Mouse (Mus musculus): ENCODE results near the gene Ilkap. TPM values are rescaled to one million over a fixed set of nuclear protein-coding genes. Genes with fewer than 3 reads are reported as not detected.
A peak's percentile ranks its signal among the peaks of the same experiment; 100 is the strongest.

Ilkap gene
- 45.7 and 47.1 TPM in 2 replicates for polyA plus RNA-seq (2012; rRNA removed)

- DNase-seq (ENCODE audit: low read depth): no peak
These were observed at the start of gene Ilkap for GRCm38 (mm10) chr1:91398260-91399062. Gene Ilkap, minus strand, starts transcription at chr1:91398815.

DNA sequence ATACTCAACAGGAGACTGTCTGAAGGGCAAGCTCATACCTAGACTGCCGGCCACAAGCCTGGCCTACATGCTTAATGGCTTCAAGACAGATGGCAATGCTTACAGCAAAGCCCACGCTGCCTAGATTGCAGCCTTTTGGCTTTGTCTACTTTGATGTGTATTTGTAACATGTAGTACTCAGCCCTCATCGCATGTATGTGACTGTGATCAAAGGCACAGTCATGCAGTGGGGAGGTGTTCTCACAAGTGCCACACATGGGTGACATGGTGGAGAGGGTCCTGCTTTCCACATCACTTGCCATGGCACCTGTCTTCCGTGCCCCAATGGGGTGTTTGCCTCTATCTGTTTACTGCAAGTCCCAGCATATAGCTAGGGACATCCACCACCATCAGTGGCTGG lies 47.9 kb upstream of the Ilkap start:
- DNase-seq (ENCODE audit: low read depth): no peak

- DNase-seq (ENCODE audit: low read depth): peak; percentile 88
These were observed 47.4 kb upstream of the Ilkap start for GRCm38 (mm10) chr1:91446060-91446459.

DNA sequence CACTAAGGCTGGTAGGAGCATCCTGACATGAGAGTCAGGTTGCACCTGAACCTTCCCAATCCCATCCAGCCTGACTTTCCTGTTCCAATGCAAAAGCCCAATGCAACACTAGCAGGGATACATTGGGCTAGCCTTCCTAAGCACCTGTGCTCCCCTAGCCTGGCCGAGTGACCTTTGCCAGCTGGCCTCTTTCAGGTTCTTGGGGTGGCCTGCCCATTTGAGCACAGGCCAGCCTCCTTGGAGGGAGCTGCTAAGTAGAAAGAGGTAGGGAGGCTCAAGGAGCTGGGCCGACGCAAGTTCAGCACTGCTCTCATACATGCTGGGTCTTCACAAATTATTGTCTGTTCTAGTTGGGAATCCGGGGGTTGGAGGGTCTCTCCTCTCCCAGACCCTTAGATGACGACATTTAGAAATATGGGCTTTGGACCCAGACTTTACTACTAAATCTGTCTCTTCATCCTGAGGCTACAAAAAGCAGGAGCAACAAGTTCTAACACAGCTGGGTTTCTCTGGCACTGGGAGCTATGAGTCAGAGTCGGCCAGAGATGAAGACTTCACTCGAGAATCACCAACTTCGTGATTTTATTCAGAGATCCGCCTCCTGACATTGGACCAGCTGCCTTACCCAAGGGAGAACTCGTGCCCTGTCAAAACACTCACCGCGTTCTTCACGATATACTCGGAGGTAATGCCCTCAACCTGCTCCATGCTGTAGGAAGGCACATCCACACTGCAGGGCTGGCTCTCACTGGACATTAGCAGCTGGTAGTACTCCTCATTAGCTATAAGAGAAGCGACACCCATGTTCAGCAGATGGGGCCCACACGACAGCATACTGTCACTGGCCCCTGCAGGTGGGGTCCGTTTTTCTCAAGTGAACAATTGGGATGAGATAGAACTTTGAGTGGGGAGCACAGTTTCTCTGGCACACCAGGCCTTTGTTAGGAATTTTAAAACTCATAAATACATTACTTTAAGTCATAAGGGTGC lies 46.5 kb upstream of the Ilkap start:
- no peak for DNase-seq (ENCODE audit: low read depth)

DNA sequence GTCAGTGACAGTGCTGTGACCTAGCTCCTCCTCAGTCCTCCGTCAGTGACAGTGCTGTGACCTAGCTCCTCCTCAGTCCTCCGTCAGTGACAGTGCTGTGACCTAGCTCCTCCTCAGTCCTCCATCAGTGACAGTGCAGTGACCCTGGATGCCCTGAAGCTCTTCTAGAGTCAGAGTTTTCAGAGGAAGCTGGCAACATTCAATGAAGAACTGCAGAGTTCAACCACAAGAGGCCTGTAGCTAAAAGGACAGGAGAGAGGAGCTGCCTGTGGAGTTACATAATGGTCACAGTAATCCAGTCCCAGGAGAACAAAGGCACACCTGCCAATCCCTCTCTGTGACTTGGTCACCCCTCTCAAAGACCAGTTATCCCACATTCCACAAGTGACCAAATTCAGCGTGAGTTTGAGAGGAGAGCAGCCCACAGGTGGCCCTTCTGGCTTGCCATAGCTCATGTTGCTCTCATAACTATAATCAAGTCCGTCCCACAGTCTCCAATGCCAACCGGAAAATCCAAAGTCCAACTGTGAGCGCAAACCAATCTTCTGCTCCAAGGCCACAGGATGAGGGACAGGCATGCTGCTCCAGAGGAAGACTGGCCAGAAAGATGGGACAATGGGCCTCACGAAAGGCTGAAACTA lies 43.9 kb upstream of the Ilkap start:
- DNase-seq (ENCODE audit: low read depth): no peak

- DNase-seq (ENCODE audit: low read depth): no peak
These were observed 43.2 kb upstream of the Ilkap start for GRCm38 (mm10) chr1:91441855-91442254.

DNA sequence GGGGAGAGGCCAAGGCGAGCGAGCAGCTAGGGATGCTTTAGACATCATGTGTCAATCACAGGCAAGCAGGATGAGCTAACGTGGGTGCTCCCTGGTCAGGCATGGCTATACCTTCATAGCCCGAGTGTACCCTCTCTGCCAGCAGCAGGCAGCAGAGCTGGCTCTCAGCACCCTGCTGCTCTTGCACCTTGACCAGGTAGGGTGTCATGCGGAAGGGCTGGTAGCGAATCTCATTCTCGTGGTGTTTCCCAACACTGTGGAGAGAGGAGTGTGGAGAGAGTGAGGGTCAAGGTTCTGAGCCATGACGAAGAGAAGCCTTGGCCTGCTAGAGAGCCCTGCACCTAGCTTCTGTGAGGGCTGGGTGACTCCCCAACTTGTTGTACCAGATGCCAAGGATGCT lies 41.2 kb upstream of the Ilkap start:
- DNase-seq (ENCODE audit: low read depth): no peak

GRCm38 (mm10) chr1:91437573-91437972 lies 39.0 kb upstream of the Ilkap start:
- no peak for DNase-seq (ENCODE audit: low read depth)

GRCm38 (mm10) chr1:91437083-91437400 lies 38.4 kb upstream of the Ilkap start:
- no peak for DNase-seq (ENCODE audit: low read depth)

DNA sequence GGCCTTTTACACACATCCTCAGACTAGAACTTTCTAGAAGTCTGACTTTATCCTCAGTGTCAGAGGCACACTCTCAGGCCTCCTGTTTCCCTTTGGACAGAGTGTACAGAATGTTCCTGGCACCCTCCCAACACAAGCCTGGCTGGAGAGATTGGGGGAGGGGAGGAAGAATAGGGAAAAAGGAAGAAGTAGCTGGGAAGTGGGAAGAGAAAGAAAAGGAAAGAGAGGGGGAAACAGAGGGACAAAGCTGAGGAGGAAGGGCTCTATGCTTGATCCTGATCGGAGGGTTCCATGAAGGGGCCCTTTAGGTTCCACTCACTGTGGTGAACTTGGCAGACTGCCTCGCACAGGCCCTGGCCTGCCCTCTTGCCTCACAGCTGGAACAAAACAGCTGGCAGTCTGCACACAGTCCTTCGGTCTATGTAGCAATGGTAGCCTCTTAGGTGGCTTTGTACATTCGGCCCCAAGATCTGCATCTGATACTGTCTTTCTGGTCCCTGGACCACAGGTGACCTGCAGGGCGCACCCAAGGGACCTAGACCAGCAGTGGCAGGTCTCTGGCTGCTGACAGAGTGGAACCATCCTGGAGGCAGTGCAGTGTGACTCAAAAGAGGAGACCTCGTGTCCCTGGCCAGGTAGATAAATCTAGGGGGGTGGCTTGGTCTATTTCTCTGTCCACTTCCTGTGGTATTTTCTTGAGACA lies 37.9 kb upstream of the Ilkap start:
- no peak for DNase-seq (ENCODE audit: low read depth)

DNA sequence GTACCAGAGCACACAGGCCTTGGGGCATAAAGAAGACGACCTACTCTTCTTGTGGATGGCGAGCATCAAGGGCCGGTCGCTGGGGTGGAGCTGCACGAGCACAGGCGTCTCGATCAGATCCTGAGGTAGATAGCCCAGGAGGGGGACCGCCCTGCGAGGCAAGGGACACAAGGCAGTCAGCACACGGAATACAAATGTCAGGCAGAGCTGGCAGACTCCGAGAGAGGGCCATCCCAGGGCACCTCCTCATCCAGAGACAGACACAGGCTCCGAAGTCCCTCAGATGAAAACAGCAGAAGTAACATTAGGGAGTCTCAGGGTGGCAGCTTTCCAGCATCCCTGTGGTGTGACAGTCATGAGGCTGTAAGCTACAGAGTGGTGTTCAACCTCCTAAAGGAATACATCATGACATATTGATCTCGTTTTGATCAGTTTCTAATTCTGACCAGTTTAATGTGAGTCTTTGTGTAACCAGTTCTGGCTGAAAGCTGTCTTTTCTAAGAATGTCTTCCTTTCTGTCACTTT lies 37.1 kb upstream of the Ilkap start:
- no peak for DNase-seq (ENCODE audit: low read depth)

DNA sequence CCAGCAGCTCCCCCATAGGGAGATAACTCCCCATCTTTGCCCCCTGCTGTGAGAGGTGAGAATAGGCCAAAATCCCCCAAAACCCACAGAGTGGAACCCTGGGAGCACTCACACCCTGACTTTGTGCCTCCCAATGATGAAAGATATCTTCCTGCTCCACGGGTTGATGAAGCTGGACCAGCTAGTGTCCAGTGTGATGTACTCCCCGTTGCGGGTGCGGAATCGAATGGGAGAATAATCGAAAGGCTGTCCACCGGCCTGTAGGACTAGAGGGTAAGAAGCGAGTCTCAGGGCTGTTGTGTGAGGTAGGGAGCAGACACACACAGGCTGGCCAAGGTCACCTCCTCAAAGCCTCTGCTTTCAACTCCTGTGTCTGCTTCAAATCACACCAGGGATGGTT lies 36.3 kb upstream of the Ilkap start:
- no peak for DNase-seq (ENCODE audit: low read depth)

DNA sequence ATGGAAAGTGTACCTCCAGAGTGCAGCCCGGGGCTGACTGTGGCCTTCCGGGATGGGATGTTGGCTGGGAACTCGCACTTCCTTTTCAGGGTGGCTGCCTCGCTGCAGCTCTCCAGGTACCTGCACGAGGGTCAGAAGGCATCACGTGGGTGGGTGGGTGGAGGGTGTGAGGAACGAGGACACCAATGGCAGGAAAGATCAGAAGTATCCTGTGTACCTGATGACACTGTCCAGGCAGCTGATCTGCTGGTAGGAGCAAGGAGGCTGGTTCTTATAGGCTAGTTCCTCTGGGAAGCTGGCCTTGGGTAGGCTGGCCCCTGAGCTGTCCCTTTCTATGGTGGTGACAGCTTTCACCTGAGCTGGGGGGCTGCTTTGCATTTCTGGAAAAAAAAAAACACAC lies 32.1 kb upstream of the Ilkap start:
- no peak for DNase-seq (ENCODE audit: low read depth)

- no peak for DNase-seq (ENCODE audit: low read depth)
These were observed 30.6 kb upstream of the Ilkap start for GRCm38 (mm10) chr1:91429212-91429611.

DNA sequence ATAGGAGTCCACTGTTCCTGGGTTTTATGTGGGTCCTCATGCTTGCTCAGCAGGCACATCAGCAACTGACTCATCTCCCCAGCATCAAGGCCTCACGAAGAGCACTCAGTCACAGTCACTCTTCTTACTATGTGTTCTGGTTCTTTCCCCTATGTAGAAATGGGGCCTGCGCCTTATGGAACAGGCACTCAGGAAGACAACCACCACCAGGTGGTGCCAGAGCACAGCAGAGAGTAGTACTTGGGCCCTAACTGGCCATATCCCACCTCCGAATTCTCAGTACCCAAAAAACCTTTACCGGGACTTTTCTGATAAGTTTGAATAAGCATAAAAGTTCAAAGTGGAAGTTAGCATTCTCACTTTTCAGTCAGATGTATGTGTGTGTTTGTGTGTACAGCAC lies 30.0 kb upstream of the Ilkap start:
- DNase-seq (ENCODE audit: low read depth): no peak

DNA sequence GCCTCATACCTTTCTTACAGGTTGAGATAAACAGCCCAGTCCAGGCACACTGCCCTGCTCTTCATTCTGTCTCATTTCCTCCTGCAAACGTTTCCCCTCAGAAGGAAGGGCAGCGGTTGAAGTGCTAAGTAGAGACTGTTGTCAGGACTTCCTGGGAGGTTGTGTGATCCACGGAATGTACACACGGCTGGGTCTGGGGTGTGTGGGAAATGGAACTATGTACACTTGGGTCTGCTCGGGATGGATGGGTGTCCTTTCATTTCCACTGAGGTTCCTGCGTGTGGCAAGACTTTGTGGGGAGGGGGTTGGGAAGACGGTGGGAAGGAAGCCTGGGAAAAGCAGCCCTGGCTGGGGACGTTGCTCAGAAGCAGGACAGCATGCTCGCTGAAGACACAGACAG lies 27.8 kb upstream of the Ilkap start:
- DNase-seq (ENCODE audit: low read depth): no peak

DNA sequence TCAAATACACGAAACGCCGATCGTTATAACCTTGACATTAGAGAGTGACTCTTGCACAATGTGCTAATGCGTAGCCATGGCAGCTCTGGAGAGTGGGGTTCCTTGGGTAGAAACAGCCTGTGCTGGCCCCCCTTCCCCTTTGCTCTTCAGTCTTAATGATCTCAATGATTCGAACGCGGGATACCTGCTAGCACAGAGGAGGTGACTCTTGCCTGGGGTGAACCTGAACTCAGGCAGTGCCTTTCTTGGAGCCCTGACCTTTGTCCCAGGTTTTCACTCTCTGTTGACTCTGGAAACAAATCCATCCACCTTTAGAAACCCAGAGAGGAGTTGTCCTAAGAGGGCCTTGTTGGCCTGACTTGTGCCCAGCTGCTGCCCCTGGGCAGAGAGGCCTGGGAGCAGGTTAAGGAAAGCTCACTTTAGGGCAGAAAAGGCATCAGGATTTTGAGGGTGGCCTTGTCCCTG lies 22.0 kb upstream of the Ilkap start:
- DNase-seq (ENCODE audit: low read depth): no peak

DNA sequence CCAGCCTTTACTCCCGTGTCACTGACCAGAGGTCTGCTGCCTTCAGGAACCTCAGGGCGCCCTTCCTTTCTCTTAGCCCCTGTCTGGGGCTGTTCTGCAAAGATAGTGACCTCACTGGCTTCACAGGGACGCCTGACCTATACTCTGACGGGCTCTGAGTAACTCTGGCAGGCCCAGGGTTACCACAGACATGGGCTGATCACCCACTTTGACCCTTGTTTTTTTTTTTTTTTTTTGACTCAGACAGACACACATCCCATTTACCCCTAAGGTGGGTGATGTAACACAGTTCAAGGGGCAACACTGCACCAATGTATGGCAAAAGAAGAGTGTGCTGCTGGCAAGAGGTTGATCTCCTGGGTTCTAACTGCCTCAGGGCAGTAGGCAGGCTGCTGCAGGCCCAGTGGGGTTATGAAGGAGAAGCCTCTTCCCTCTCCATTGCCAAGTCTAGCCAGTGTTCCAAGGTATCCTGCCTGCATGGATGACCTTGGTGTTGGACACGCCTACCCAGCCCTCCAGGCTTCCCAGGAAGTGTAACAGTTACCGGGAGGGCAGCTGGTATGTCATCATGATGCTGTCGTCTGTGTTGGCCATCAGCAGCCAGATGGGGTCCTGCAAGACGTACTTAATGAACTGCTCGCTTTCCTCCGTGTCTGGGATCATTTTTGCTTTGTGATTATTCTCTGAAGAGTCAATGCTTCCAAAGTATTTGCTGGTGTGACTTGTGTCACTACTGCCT lies 21.4 kb upstream of the Ilkap start:
- no peak for DNase-seq (ENCODE audit: low read depth)

DNA sequence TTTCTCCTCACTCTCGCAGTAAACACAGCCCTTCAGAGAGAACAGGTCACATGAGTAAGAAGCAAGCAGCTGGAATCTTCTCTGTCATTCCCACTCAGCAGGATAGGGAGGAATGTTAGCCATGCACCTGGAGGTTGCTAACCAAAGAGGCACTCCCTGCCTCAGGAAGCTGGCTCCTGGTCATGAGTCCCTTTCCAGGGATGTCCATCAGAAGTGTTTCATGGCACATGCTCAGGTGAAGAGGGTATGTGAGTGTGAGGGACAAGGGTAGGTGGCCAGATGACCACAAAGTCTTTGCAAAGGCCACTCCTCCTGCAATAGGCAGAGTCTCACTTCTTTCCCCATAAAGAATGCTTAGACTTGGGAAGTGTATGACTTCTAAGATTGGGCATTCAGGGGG lies 19.4 kb upstream of the Ilkap start:
- DNase-seq (ENCODE audit: low read depth): no peak

- DNase-seq (ENCODE audit: low read depth): no peak
These were observed 16.7 kb upstream of the Ilkap start for GRCm38 (mm10) chr1:91415311-91415710.

- DNase-seq (ENCODE audit: low read depth): no peak
These were observed 16.3 kb upstream of the Ilkap start for GRCm38 (mm10) chr1:91414903-91415302.
